In the genomic region with DNA sequence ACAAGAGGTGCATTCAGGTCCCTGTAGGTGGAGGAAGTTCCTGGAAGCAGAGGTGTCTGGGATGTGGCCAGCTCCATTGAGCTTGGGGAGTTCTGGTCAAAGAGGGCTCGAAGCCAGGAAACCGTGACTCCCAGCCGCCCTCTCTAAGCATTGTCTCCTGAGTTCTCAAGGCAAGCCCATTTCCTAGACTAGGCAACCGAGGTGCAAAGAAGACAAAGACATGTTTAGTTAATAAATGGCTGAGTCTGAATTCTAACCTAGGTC, we compare ENCODE assay signal across 9 mouse cellular contexts.
"Had no signal": no experiment of that assay in that cellular context is flagged by ENCODE, and none has a peak within 500 bp of the region (broad histone marks: within the 10 kb centered on the region; RNA-seq: fewer than 3 reads in every experiment).

No protein-coding gene starts in this region.

- H3K9me3 ChIP-seq: midbrain, embryonic 13.5 days; neural tube, embryonic 13.5 days had no signal

- H3K4me2 ChIP-seq: midbrain, embryonic 13.5 days had no signal

- H3K27ac ChIP-seq: layer of hippocampus, adult 2 months; liver, embryonic 14.5 days; midbrain, embryonic 13.5 days; neural tube, embryonic 13.5 days had no signal

- H3K36me3 ChIP-seq: midbrain, embryonic 13.5 days; neural tube, embryonic 13.5 days had no signal

- DNase-seq: kidney, postnatal 10 days; kidney, postnatal 4 days; lung, adult 18-20 months; right cerebral cortex, adult 18-20 months; right cerebral cortex, postnatal 25 days had no signal

- H3K4me3 ChIP-seq: layer of hippocampus, adult 2 months; midbrain, embryonic 13.5 days; neural tube, embryonic 13.5 days had no signal

- H3K9ac ChIP-seq: liver, embryonic 14.5 days; midbrain, embryonic 13.5 days; neural tube, embryonic 13.5 days had no signal

- ATAC-seq: midbrain, embryonic 13.5 days had no signal
